Comparison of ENCODE assay signal across 8 mouse cellular contexts in genomic region chr13:29210159-29211021, GRCm38 (mm10).
A peak's percentile ranks its signal among the peaks of the same experiment; 100 is the strongest.
DNase-seq lines count a peak whose midpoint lies in the region; ATAC-seq and TF ChIP-seq lines count a peak whose summit lies in the region.

No protein-coding gene starts in this region.

- H3K27me3 ChIP-seq in cerebellum, adult 2 months (ENCODE audit: control insufficient read depth, insufficient read depth, low read length), result no peaks in the 10 kb centered on the region
- no peaks in the 10 kb centered on the region for H3K27me3 ChIP-seq in embryonic facial prominence, embryonic 10.5 days (replicated peaks; ENCODE audit: low read depth, poor library complexity, severe bottlenecking)
- H3K27me3 ChIP-seq in intestine, embryonic 15.5 days (replicated peaks), result no peaks in the 10 kb centered on the region
- no peaks in the 10 kb centered on the region for H3K27me3 ChIP-seq in liver, embryonic 15.5 days
- H3K27me3 ChIP-seq in neural tube, embryonic 11.5 days (ENCODE audit: control insufficient read depth, insufficient read depth, low read length), result no peaks in the 10 kb centered on the region

- TF ChIP-seq CTCF in cerebellum, adult 2 months (IDR thresholded peaks at IDR 0.05; ENCODE audit: borderline replicate concordance, insufficient read depth, low read depth, low read length), result no peak

- no peaks in the 10 kb centered on the region for H3K36me3 ChIP-seq in embryonic facial prominence, embryonic 10.5 days (replicated peaks)
- no peaks in the 10 kb centered on the region for H3K36me3 ChIP-seq in intestine, embryonic 15.5 days
- H3K36me3 ChIP-seq in liver, embryonic 15.5 days (replicated peaks), result no peaks in the 10 kb centered on the region
- H3K36me3 ChIP-seq in neural tube, embryonic 11.5 days (ENCODE audit: control insufficient read depth, insufficient read depth, low read length), result no peaks in the 10 kb centered on the region

- peak overlapping the region; percentile 37 for H3K4me3 ChIP-seq in cerebellum, adult 2 months (replicated peaks; ENCODE audit: insufficient read depth, low read depth, low read length)
- H3K4me3 ChIP-seq in embryonic facial prominence, embryonic 10.5 days, result peak overlapping the region; percentile 58
- peak overlapping the region; percentile 36 for H3K4me3 ChIP-seq in intestine, embryonic 15.5 days (replicated peaks)
- H3K4me3 ChIP-seq in liver, embryonic 15.5 days (replicated peaks), result peak overlapping the region; percentile 35
- H3K4me3 ChIP-seq in neural tube, embryonic 11.5 days (ENCODE audit: low read depth, low read length), result peak overlapping the region; percentile 26

- H3K27ac ChIP-seq in cerebellum, adult 2 months (ENCODE audit: insufficient read depth, low read length), result no peak overlapping the region
- peak overlapping the region; percentile 92 for H3K27ac ChIP-seq in embryonic facial prominence, embryonic 10.5 days (replicated peaks)
- peak overlapping the region; percentile 69 for H3K27ac ChIP-seq in intestine, embryonic 15.5 days
- H3K27ac ChIP-seq in liver, embryonic 15.5 days (replicated peaks), result no peak overlapping the region
- no peak overlapping the region for H3K27ac ChIP-seq in neural tube, embryonic 11.5 days (ENCODE audit: low read depth, low read length)

- peak overlapping the region; percentile 68 for H3K4me2 ChIP-seq in intestine, embryonic 15.5 days (replicated peaks)
- peak overlapping the region; percentile 59 for H3K4me2 ChIP-seq in liver, embryonic 15.5 days
- H3K4me2 ChIP-seq in neural tube, embryonic 11.5 days (ENCODE audit: low read depth), result peak overlapping the region; percentile 62

- no peak for TF ChIP-seq POLR2A in cerebellum, adult 2 months (IDR thresholded peaks at IDR 0.05; ENCODE audit: borderline replicate concordance, insufficient read depth, low read length)

- no peaks in the 10 kb centered on the region; the same call in 1 of the 2 replicates for H3K9me3 ChIP-seq in embryonic facial prominence, embryonic 10.5 days
- no peaks in the 10 kb centered on the region for H3K9me3 ChIP-seq in intestine, embryonic 15.5 days
- no peaks in the 10 kb centered on the region for H3K9me3 ChIP-seq in liver, embryonic 15.5 days (replicated peaks)
- no peaks in the 10 kb centered on the region for H3K9me3 ChIP-seq in neural tube, embryonic 11.5 days (ENCODE audit: control insufficient read depth, low read length)

- peak; percentile 97 for ATAC-seq in intestine, embryonic 15.5 days
- no peak for ATAC-seq in liver, embryonic 15.5 days (ENCODE audit: insufficient read depth)
- ATAC-seq in neural tube, embryonic 11.5 days (ENCODE audit: insufficient read depth, low FRiP score, low TSS enrichment), result no peak

- DNase-seq in cerebellum, adult 2 months, result peak in 1 of 2 experiments; percentile 22
- no peak for DNase-seq in cerebellum, adult 9-11 months
- DNase-seq in embryonic facial prominence, embryonic 10.5 days (ENCODE audit: low spot score), result peak; percentile 77
- peak; percentile 68 for DNase-seq in neural tube, embryonic 11.5 days (ENCODE audit: low spot score)
- DNase-seq in layer of hippocampus, adult 8-10 months (ENCODE audit: low spot score in 2 of 2), result no peak
- no peak for DNase-seq in ovary, adult 18-20 months (ENCODE audit: low spot score)

- WGBS in cerebellum, adult 2 months, result 13% methylated on average over 27 of the region's 27 CpGs
- WGBS in embryonic facial prominence, embryonic 10.5 days, result 2% methylated on average over 27 of the region's 27 CpGs
- 5% methylated on average over 27 of the region's 27 CpGs for WGBS in intestine, embryonic 15.5 days
- 5% methylated on average over 27 of the region's 27 CpGs for WGBS in liver, embryonic 15.5 days (ENCODE audit: insufficient replicate concordance)
- WGBS in neural tube, embryonic 11.5 days, result 3% methylated on average over 27 of the region's 27 CpGs

- no peaks in the 10 kb centered on the region for H3K4me1 ChIP-seq in cerebellum, adult 2 months (ENCODE audit: control insufficient read depth, insufficient read depth, low read length)
- peaks cover 14% of the 10 kb centered on the region for H3K4me1 ChIP-seq in embryonic facial prominence, embryonic 10.5 days
- 0 out of 2 replicates have a peak, but pooled peaks cover 5% of the 10 kb centered on the region for H3K4me1 ChIP-seq in intestine, embryonic 15.5 days (replicated peaks)
- no peaks in the 10 kb centered on the region for H3K4me1 ChIP-seq in liver, embryonic 15.5 days (replicated peaks)
- H3K4me1 ChIP-seq in neural tube, embryonic 11.5 days (ENCODE audit: control insufficient read depth, insufficient read depth, low read length), result 0 out of 2 replicates have a peak, but pooled peaks cover 3% of the 10 kb centered on the region

- H3K9ac ChIP-seq in intestine, embryonic 15.5 days, result peak overlapping the region; percentile 13
- H3K9ac ChIP-seq in liver, embryonic 15.5 days, result no peak overlapping the region
- H3K9ac ChIP-seq in neural tube, embryonic 11.5 days (ENCODE audit: low read length), result peak overlapping the region; percentile 58

Comparison
In these comparisons a context has a peak if more than half of its experiments do, and no peak if none do; other contexts are left out.
1. DNase-seq: peak in embryonic facial prominence, embryonic 10.5 days (single experiment) and neural tube, embryonic 11.5 days (single experiment); none in cerebellum, adult 9-11 months (single experiment), layer of hippocampus, adult 8-10 months (0 of 2) and ovary, adult 18-20 months (single experiment).
2. H3K27ac ChIP-seq: peak in embryonic facial prominence, embryonic 10.5 days (single experiment) and intestine, embryonic 15.5 days (single experiment); none in cerebellum, adult 2 months (single experiment), liver, embryonic 15.5 days (single experiment) and neural tube, embryonic 11.5 days (single experiment).
3. Peak in every context shown above with its lines, with median percentiles within 50 percentile points of each other: H3K4me3 ChIP-seq and H3K4me2 ChIP-seq.